Mouse (Mus musculus): ENCODE results near the gene Il22ra1. TPM values are rescaled to one million over a fixed set of nuclear protein-coding genes. Genes with fewer than 3 reads are reported as not detected.
"Not testable (repeated sequence)": the region's sequence is repeated elsewhere in the genome, so short reads cannot be mapped to it uniquely, and the experiment has no call there.

Gene Il22ra1
- polyA plus RNA-seq, 1 experiment from 2014 or later = not detected

DNA sequence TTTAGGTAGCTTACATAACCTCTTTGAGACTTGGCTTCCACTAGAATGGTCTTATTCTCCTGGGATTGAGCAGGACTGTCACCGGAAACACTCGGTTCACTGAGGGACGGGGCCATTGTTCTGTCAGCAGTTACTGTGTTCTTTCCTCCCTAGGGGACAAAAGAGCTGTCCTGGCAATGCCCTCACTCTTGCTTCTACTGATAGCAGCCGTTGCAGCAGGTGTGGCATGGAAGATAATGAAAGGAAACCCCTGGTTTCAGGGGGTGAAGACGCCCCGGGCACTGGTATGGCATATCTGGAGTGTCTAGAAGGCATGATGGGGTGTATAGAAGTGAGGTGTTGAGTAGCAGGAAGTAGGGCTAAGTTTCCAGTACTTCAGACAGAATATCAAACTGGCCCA lies 24.0 kb upstream of the Il22ra1 start:
- Histone ChIP-seq H3K27me3 (replicated peaks) (peaks cover 31% of the 10 kb centered on the region), H3K27ac (replicated peaks) (no peak overlapping the region), H3K9me3 (no peaks in the 10 kb centered on the region), H3K4me1 (peaks cover 7% of the 10 kb centered on the region), H3K9ac (no peak overlapping the region), H3K4me3 (no peak overlapping the region), H3K36me3 (no peaks in the 10 kb centered on the region), H3K4me2 (no peak overlapping the region)
- no peak for ATAC-seq (ENCODE audit: extremely low read depth, insufficient number of reproducible peaks, low FRiP score, low TSS enrichment)
- WGBS = 40% methylated on average over 6 of the region's 6 CpGs

DNA sequence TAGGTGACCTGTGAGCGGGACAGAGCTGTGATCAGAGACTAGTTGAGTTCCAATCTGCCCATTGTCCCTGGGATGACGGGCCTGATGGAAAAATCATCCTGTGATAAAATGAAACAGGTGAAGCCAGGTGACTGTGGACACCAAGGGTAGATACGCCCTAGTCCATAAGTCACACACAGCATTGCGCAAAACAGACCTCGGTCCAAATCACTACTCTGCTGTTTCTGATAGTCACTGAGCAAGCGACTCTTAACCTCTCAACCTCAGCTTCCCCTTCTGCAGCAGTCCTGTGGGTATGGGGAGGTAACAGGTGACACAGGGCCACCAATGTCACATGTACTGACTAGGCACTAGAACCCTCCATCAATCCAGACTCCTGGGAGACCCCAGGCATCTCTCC lies 21.9 kb upstream of the Il22ra1 start:
- WGBS = 79% methylated on average over 6 of the region's 6 CpGs
- ATAC-seq (ENCODE audit: extremely low read depth, insufficient number of reproducible peaks, low FRiP score, low TSS enrichment) = no peak
- no peak overlapping the region for H3K4me2 ChIP-seq

DNA sequence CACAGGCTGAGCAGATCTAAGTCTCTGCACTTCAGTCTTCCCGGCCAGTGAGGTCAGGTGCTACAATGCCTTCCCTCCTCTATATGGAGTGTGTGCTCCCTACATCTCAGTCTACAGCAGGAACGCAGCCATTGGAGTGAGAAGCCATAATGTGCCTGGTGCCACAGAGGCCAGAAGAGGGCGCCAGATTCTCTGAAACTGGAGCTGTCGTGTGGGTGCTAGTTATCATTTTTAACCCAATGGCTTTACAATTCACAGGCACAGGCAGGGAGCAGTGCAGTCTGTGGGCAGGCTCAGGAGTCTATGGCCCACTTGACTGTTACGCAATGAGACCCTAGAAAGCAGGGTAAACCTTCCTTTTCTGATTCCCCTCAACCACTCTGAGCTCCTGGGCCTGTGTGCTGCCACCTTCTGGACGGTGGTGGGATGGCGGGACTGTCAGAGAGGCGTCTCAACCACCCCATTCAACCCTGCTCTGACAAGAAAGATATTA lies 18.9 kb upstream of the Il22ra1 start:
- 0 out of 2 replicates have a peak, but pooled peaks cover 2% of the 10 kb centered on the region for H3K9me3 ChIP-seq
- WGBS = 13% methylated on average over 8 of the region's 8 CpGs
- no peak for ATAC-seq (ENCODE audit: extremely low read depth, insufficient number of reproducible peaks, low FRiP score, low TSS enrichment)
- H3K4me3 ChIP-seq = peak overlapping the region; percentile 34
- H3K4me1 ChIP-seq = peaks cover 3% of the 10 kb centered on the region; the same call in 1 of the 2 replicates
- no peak overlapping the region for H3K9ac ChIP-seq
- H3K36me3 ChIP-seq = no peaks in the 10 kb centered on the region
- H3K27me3 ChIP-seq (replicated peaks) = peaks cover 20% of the 10 kb centered on the region
- peak overlapping the region; percentile 59 for H3K4me2 ChIP-seq
- H3K27ac ChIP-seq (replicated peaks) = no peak overlapping the region

More for the DNA sequence above, 21.9 kb upstream of the Il22ra1 start:
- Histone ChIP-seq H3K36me3 (no peaks in the 10 kb centered on the region), H3K9ac (no peak overlapping the region), H3K27ac (replicated peaks) (no peak overlapping the region), H3K27me3 (replicated peaks) (peaks cover 31% of the 10 kb centered on the region), H3K4me1 (peaks cover 7% of the 10 kb centered on the region; the same call in 1 of the 2 replicates), H3K4me3 (no peak overlapping the region), H3K9me3 (no peaks in the 10 kb centered on the region)

DNA sequence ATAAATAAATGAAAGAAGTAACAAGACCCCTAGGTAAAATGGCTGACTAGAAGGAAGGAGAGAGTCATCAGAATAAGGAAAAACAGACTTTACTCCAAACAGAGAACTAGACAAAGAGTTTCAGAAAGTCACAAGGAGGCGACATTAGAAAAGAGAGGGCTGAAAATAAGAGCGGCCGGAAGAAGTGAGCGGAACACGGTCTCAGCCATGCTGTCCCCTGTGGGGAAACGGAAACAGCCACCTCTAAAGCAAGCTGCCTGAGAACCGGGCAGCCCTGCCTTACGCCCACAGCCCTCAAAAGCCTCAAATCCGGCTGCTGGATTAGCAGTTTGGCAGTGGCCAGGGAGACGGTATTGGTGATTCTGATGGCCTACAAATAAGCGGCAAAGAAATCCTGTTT lies 18.4 kb upstream of the Il22ra1 start:
- H3K27me3 ChIP-seq (replicated peaks) = peaks cover 20% of the 10 kb centered on the region
- no peak overlapping the region for H3K9ac ChIP-seq
- no peak overlapping the region for H3K4me2 ChIP-seq
- 0 out of 2 replicates have a peak, but pooled peaks cover 6% of the 10 kb centered on the region for H3K9me3 ChIP-seq
- WGBS = 64% methylated on average over 11 of the region's 11 CpGs
- no peak overlapping the region for H3K27ac ChIP-seq (replicated peaks)
- no peak for ATAC-seq (ENCODE audit: extremely low read depth, insufficient number of reproducible peaks, low FRiP score, low TSS enrichment)
- H3K4me3 ChIP-seq = no peak overlapping the region
- H3K4me1 ChIP-seq = no peaks in the 10 kb centered on the region
- no peaks in the 10 kb centered on the region for H3K36me3 ChIP-seq

DNA sequence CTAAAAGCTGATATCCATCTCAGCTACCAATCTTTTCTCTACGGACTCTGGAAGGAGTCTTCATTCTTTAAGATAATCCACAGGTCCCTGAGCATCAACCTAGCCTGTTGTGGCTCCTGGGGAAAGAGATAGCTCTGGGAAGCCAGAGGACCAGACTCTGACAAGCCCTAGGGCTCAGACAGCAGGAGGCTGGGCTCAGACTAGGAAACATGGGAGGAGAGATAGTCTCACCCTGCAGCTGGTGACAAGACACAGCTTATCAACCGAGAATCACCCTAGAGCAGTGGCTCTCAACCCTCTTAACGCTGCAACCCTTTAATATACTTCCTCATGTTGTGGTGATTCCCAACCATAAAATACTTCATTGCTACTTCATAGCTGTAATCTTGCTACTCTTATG lies 17.6 kb upstream of the Il22ra1 start:
- WGBS = 36% methylated on average over 3 of the region's 3 CpGs

DNA sequence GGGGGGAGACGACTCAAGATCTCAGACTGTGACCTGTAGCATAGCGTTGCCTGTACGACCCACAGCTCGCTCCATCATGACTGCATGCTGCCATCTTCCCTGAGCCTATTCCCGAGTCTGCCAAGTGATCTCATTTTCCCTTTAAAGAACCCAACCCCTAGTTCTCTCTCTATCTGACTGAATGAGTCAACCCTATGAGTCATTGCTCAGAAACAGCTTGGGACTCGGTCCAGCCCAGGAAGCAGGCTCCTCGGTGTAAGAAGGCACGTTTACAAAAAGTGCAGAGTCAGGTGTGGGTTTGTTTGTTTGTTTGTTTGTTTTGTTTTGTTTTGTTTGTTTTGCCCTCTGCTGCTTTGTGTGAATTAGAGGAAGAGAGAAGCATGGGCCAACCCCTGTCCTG lies 13.2 kb upstream of the Il22ra1 start:
- Histone ChIP-seq H3K4me2 (no peak overlapping the region), H3K36me3 (no peaks in the 10 kb centered on the region), H3K4me1 (no peaks in the 10 kb centered on the region), H3K27ac (replicated peaks) (no peak overlapping the region), H3K9ac (no peak overlapping the region), H3K9me3 (0 out of 2 replicates have a peak, but pooled peaks cover 6% of the 10 kb centered on the region), H3K4me3 (no peak overlapping the region), H3K27me3 (replicated peaks) (no peaks in the 10 kb centered on the region)
- ATAC-seq (ENCODE audit: extremely low read depth, insufficient number of reproducible peaks, low FRiP score, low TSS enrichment) = no peak
- WGBS = 74% methylated on average over 8 of the region's 8 CpGs

More for the DNA sequence above, 17.6 kb upstream of the Il22ra1 start:
- peaks cover 16% of the 10 kb centered on the region for H3K27me3 ChIP-seq (replicated peaks)
- H3K4me3 ChIP-seq = no peak overlapping the region
- H3K36me3 ChIP-seq = no peaks in the 10 kb centered on the region
- H3K27ac ChIP-seq (replicated peaks) = no peak overlapping the region
- 0 out of 2 replicates have a peak, but pooled peaks cover 6% of the 10 kb centered on the region for H3K9me3 ChIP-seq
- no peak overlapping the region for H3K9ac ChIP-seq
- H3K4me2 ChIP-seq = no peak overlapping the region
- H3K4me1 ChIP-seq = no peaks in the 10 kb centered on the region
- no peak for ATAC-seq (ENCODE audit: extremely low read depth, insufficient number of reproducible peaks, low FRiP score, low TSS enrichment)

DNA sequence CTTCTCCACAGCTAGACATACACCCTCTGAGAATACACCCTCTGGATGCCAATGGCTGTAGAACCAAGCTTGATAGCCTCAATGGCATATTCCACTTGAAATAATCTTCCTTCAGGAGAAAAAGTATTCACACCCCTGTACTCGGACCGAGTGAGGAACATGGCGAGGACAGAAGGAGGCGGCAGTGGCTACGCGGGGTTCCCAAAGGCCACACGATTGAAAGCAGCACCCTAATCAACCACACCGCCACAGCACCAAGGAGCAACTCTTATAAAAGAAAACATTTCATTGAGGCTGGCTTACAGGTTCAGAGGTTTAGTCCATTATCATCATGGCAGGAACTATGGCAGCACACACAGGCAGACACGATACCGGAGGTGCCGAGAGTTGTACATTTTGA lies 11.5 kb upstream of the Il22ra1 start:
- not testable (repeated sequence) for H3K4me1 ChIP-seq; ATAC-seq (ENCODE audit: extremely low read depth, insufficient number of reproducible peaks, low FRiP score, low TSS enrichment); H3K4me3 ChIP-seq; H3K4me2 ChIP-seq; H3K36me3 ChIP-seq; H3K9ac ChIP-seq; H3K27ac ChIP-seq (replicated peaks); H3K27me3 ChIP-seq (replicated peaks)
- H3K9me3 ChIP-seq = peaks cover 12% of the 10 kb centered on the region
- WGBS = 88% methylated on average over 11 of the region's 11 CpGs

DNA sequence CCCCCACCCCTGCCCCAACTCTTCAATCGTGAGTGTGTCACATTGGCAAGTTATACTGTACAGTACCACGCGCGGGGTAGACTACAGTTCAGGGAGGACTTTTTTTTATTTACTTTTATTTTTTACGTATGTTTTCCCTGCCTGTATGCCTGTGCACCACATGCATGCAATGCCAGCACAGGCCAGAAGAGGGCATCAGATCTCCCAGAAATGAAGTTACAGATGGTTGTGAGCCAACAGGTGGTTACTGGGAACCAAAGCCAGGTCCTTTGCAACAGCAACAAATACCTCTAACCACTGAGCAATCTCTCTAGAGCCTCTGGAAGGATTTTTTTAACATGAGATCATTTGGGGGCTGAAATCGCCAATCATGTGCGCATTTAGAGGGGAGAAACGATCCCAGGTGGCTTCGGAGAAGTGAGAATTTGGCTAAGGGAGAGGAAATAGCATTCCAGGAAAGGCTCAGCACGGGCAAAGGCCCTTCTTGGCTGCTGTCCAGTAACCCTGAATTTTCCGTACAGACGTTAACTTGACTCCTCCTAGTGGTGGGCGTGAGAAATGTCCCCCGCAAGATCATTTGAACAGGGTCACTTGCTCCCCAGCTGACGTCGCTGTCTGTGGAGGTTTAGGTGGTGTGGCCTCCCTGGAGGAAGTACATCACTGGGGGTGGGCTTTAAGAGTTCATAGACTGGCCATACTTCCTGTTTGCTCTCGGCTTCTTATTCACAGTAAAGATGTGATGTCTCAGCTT lies 5.3 kb upstream of the Il22ra1 start:
- Histone ChIP-seq H3K27ac (replicated peaks) (no peak overlapping the region), H3K9me3 (peaks cover 10% of the 10 kb centered on the region), H3K36me3 (no peaks in the 10 kb centered on the region), H3K4me2 (no peak overlapping the region), H3K27me3 (replicated peaks) (no peaks in the 10 kb centered on the region), H3K4me1 (peaks cover 4% of the 10 kb centered on the region), H3K9ac (no peak overlapping the region), H3K4me3 (no peak overlapping the region)
- ATAC-seq (ENCODE audit: extremely low read depth, insufficient number of reproducible peaks, low FRiP score, low TSS enrichment) = no peak
- WGBS = 69% methylated on average over 17 of the region's 17 CpGs

DNA sequence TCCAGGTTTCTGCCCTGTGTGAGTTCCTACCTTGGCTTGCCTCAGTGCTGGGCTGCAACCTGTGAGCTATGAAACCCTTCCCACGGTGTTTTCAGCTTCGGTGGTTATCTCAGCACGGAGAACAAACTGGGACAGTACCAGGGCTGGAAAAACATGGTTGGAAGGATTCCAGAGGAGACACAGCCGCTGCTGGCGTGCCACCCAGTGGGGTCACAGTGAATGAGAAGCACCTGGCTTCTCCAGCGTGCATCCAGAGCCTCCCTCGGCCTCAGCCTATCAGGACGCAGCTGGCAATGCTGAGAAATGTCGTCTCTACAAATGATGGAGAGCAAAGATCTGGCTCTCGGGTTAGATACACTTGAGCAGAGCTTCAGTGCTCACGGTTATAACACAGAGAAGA lies 1.6 kb upstream of the Il22ra1 start:
- Histone ChIP-seq H3K4me1 (peaks cover 18% of the 10 kb centered on the region), H3K9ac (no peak overlapping the region), H3K36me3 (no peaks in the 10 kb centered on the region), H3K4me3 (no peak overlapping the region), H3K9me3 (peaks cover 5% of the 10 kb centered on the region; the same call in 1 of the 2 replicates), H3K4me2 (no peak overlapping the region), H3K27ac (replicated peaks) (no peak overlapping the region), H3K27me3 (replicated peaks) (peaks cover 27% of the 10 kb centered on the region)
- 61% methylated on average over 11 of the region's 11 CpGs for WGBS
- ATAC-seq (ENCODE audit: extremely low read depth, insufficient number of reproducible peaks, low FRiP score, low TSS enrichment) = no peak

DNA sequence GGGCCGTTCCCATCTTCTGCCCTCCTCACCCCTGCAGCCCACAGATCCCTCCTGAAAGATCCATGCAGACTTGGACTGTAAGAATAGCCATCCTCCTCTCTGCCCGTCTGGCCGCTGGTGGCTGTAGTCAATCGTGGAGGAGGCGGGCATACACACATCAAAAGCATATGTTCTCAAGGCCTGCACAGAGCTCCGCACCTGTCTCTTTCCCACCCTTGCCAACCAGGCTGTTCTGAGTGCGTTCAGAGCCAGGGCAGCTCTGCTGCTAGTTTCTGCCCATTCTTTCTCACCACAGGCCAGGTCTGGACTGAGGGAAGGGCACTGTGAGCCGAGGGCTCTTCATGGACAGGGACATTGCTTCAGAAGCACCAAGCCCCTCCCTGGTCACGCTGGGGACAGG lies 2.2 kb downstream of the Il22ra1 start:
- H3K4me1 ChIP-seq = peaks cover 18% of the 10 kb centered on the region
- H3K4me3 ChIP-seq = no peak overlapping the region
- H3K9ac ChIP-seq = no peak overlapping the region
- no peak overlapping the region for H3K4me2 ChIP-seq
- peaks cover 27% of the 10 kb centered on the region for H3K27me3 ChIP-seq (replicated peaks)
- 78% methylated on average over 9 of the region's 9 CpGs for WGBS
- no peaks in the 10 kb centered on the region for H3K36me3 ChIP-seq
- H3K9me3 ChIP-seq = peaks cover 5% of the 10 kb centered on the region; the same call in 1 of the 2 replicates
- ATAC-seq (ENCODE audit: extremely low read depth, insufficient number of reproducible peaks, low FRiP score, low TSS enrichment) = no peak
- H3K27ac ChIP-seq (replicated peaks) = no peak overlapping the region

DNA sequence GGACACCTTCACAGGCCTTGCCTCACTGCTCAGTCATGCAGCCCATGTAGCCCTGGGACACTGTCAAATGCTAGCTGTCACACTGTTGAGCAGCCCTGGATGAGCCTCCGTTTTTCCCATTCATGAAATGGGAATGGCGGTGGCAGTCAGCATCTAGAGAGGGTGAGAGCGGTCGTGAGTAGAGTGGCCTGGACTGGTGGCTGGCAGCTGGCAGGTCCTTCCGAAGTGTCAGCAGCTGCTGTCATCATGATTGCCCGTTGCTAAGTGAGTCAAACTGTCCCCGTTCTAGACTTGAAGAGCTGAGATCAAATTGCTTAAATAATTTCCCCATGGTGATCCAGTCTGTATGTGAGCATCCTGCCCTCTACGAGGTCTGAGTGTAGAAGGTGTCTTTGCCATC lies 3.0 kb downstream of the Il22ra1 start:
- H3K4me3 ChIP-seq = no peak overlapping the region
- no peaks in the 10 kb centered on the region for H3K36me3 ChIP-seq
- peaks cover 5% of the 10 kb centered on the region; the same call in 1 of the 2 replicates for H3K9me3 ChIP-seq
- 38% methylated on average over 8 of the region's 8 CpGs for WGBS
- H3K27me3 ChIP-seq (replicated peaks) = peaks cover 27% of the 10 kb centered on the region
- H3K4me1 ChIP-seq = peaks cover 18% of the 10 kb centered on the region
- H3K27ac ChIP-seq (replicated peaks) = no peak overlapping the region
- H3K4me2 ChIP-seq = no peak overlapping the region
- no peak for ATAC-seq (ENCODE audit: extremely low read depth, insufficient number of reproducible peaks, low FRiP score, low TSS enrichment)
- no peak overlapping the region for H3K9ac ChIP-seq

DNA sequence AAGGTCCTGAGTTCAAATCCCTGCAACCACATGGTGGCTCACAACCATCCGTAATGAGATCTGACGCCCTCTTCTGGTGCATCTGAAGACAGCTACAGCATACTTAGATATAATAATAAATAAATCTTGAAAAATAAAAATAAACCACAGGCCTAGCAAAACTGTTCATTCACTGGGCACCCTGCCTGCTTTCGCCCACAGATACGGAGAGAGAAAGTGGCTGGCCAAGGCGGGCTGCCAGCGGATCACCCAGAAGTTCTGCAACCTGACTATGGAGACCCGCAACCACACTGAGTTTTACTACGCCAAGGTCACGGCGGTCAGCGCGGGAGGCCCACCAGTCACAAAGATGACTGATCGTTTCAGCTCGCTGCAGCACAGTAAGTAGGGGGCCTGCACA lies 5.9 kb downstream of the Il22ra1 start:
- no peak overlapping the region for H3K4me2 ChIP-seq
- H3K4me1 ChIP-seq = peaks cover 14% of the 10 kb centered on the region
- H3K36me3 ChIP-seq = no peaks in the 10 kb centered on the region
- H3K27me3 ChIP-seq (replicated peaks) = peaks cover 16% of the 10 kb centered on the region
- no peak overlapping the region for H3K4me3 ChIP-seq
- ATAC-seq (ENCODE audit: extremely low read depth, insufficient number of reproducible peaks, low FRiP score, low TSS enrichment) = no peak
- peaks cover 5% of the 10 kb centered on the region; the same call in 1 of the 2 replicates for H3K9me3 ChIP-seq
- 88% methylated on average over 14 of the region's 14 CpGs for WGBS
- H3K9ac ChIP-seq = no peak overlapping the region
- H3K27ac ChIP-seq (replicated peaks) = no peak overlapping the region

Data from heart, embryonic 13.5 days (tissue).